Mouse (Mus musculus): ENCODE results near the gene 1110051M20Rik.

1110051M20Rik gene

GRCm38 (mm10) chr2:91256256-91257125 is 188.0 kb downstream of the 1110051M20Rik start:
- DNase-seq, result peak in 1 of 2 experiments; percentile 79

- DNase-seq, result peak; percentile 55 to 62
Measured at GRCm38 (mm10) chr2:91255661-91256150, 188.8 kb downstream of the 1110051M20Rik start, which contains the start of gene Pacsin3. Pacsin3 (plus strand) TSS chr2:91255954.

- no peak for DNase-seq
Measured at GRCm38 (mm10) chr2:91254725-91255380, 189.7 kb downstream of the 1110051M20Rik start.

- DNase-seq, result no peak
Measured at GRCm38 (mm10) chr2:91252512-91252911, 192.0 kb downstream of the 1110051M20Rik start.

GRCm38 (mm10) chr2:91252001-91252400 is 192.5 kb downstream of the 1110051M20Rik start:
- DNase-seq, result no peak

- no peak for DNase-seq
Measured at GRCm38 (mm10) chr2:91248366-91248765, 196.1 kb downstream of the 1110051M20Rik start.

GRCm38 (mm10) chr2:91244557-91245228 is 199.8 kb downstream of the 1110051M20Rik start:
- DNase-seq, result no peak

- DNase-seq, result peak; percentile 31 to 36
Measured at GRCm38 (mm10) chr2:91243416-91243815, 201.1 kb downstream of the 1110051M20Rik start.

- DNase-seq, result no peak
Measured at GRCm38 (mm10) chr2:91242547-91242946, 202.0 kb downstream of the 1110051M20Rik start.

- DNase-seq, result peak in 1 of 2 experiments; percentile 21
Measured at GRCm38 (mm10) chr2:91237511-91238080, 206.9 kb downstream of the 1110051M20Rik start.

GRCm38 (mm10) chr2:91236601-91237510 is 207.6 kb downstream of the 1110051M20Rik start, which contains the start of gene Ddb2:
Ddb2 (minus strand) TSS chr2:91236982.
- peak; percentile 99 for DNase-seq

- DNase-seq, result no peak
Measured at GRCm38 (mm10) chr2:91229735-91230134, 214.8 kb downstream of the 1110051M20Rik start.
